Mouse (Mus musculus) adrenal gland (tissue): ENCODE data around the gene Hist1h3f.
"Not testable (repeated sequence)": the region's sequence is repeated elsewhere in the genome, so short reads cannot be mapped to it uniquely, and the experiment has no call there.

Experiments
- intact Hi-C: fragments of 180-260 bp; cut with DNase I; formaldehyde crosslinking; loops from one replicate; pipeline ENCODE4 v1.15.1; 2025

Hist1h3f gene

DNA sequence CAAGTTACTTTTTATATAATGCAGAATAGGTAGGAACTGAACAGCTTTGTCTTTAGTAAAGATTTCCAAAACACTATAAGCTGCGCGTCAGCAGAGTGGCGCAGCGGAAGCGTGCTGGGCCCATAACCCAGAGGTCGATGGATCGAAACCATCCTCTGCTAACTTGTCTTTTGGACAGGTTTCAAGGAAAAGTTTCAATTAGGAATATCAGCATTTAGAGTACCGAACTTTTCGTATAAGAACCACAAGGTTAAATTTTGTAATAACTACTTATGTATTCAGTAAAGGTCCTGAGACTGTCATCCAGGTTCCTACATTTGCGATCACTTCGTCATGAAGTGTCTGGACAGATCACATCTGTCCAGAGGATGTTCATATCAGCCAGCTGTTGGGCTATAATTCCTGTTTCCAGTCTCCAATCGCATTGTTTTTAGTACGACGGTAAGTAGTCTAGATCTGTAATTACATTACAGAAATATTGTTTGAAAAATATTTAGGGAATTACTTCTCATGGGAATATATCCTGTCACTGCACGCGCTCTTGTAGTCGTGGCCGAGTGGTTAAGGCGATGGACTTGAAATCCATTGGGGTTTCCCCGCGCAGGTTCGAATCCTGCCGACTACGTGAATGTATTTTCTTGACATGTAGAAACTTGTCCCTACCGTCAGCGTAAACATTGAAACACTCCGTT lies 26.1 kb upstream of the Hist1h3f start:
- intact Hi-C loops: loop anchor here (2.0 to 5.0 kb wide), 4 partner anchors 71 to 1577 kb away; no protein-coding TSS in a partner anchor

DNA sequence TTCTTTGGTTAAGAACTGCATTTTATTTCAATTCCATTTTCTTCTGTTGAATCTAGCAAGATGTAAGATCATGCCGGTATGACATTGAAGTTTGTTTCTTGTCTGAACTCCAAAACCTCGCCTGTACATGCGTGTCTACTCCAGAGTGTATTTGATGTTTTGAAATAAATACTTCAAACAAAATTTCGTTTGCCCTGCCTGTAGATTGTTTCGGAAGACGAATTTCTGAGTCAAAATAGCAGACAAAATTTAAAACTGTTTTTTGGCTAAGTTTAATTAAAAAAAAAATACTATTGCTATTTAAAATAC lies 25.6 kb upstream of the Hist1h3f start:
- intact Hi-C loops: loop anchor here (2.0 to 5.0 kb wide), 2 partner anchors 1501 to 1577 kb away; no protein-coding TSS in a partner anchor

DNA sequence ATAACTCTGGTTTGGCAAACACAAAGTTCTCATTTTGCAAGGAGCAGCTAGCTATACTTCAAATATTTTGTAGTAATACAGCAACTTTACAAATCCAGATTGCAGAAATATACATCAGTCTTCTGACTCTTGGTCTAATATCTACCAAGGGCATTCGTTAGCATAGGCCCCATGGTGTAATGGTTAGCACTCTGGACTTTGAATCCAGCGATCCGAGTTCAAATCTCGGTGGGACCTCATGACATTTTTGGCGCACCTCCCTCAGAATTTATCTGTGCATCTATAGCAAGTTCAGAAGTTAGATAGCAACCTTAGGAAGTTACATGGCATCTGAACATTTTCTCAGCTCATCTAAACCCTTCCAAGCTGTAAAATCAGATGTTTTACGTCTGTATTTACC lies 25.0 kb upstream of the Hist1h3f start:
- intact Hi-C loops: loop anchor here (2.0 to 5.0 kb wide), 2 partner anchors 1502 to 1578 kb away; no protein-coding TSS in a partner anchor

DNA sequence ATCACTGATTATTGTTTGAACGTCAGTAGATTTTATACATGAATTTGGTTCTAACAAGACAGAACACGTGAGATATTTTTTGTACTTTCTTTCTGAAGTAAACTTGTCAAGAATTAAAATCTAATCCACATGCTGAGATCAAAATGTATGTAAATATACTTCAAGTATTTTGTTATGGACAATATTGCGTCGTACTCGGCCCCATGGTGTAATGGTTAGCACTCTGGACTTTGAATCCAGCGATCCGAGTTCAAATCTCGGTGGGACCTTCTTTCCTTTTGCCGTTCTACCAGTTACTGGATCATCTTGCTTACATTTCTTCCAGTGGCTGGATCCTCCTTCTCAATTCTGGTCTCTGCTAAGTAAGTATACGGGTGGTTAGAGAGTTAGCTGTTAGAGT lies 24.4 kb upstream of the Hist1h3f start:
- intact Hi-C loops: loop anchor here (2.0 to 5.0 kb wide), 2 partner anchors 1502 to 1579 kb away; no protein-coding TSS in a partner anchor

DNA sequence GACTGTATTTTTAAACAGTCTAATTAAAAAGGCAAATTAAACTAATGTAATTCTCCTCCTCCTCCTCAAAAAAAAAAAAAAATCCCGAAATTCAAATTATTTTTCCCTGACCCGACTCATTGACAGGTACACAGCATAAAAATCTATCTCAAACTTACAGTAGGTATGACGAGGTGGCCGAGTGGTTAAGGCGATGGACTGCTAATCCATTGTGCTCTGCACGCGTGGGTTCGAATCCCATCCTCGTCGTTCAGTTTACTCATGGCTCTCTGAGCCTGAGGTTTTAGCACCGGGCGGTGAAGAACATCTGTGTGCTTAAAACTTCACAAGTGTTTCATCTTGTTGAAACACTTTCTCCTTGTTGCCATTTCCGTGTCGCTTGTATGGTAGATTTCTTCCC lies 22.1 kb upstream of the Hist1h3f start:
- intact Hi-C loops: no loop called here

DNA sequence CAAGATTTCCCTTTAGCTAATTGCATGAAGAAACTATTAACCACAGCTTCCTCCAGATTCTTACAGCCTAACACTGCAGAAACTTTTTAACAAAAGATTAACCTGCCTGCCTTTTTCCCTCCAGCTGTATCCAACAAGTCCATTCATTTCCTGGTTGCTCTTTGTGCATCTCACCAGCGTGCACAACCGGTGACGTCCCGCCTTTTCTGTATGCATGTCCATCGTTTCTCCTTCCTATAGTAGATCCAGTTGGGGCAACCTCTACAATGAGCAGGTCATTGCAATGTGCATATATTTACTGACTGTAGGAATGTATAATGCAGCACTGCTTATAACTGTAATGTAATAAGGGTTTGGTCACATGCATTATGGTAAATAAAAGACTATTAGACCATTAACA lies 19.9 kb upstream of the Hist1h3f start:
- intact Hi-C loops: no loop called here

DNA sequence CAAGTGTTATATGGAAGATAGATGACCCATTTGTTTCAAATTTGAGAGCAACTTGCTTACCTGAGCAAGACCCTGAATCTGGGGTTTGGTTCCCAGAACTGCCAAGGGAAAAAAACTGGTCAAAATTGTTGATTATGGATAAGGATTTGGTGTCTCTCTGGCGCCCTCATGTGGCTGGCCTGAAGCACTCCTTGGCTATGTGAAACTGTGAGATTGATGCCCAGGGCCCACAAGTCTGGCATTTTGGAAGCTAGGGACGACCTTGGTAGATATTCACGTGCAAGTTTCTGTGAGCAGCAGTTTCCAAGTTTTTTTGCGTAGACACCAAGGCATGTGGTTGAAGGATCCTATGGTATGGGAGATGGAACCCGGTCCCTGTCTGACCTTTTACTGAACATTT lies 19.2 kb upstream of the Hist1h3f start:
- intact Hi-C loops: loop anchor here (5.0 kb wide), 1 partner anchor 1492 kb away; no protein-coding TSS in a partner anchor

DNA sequence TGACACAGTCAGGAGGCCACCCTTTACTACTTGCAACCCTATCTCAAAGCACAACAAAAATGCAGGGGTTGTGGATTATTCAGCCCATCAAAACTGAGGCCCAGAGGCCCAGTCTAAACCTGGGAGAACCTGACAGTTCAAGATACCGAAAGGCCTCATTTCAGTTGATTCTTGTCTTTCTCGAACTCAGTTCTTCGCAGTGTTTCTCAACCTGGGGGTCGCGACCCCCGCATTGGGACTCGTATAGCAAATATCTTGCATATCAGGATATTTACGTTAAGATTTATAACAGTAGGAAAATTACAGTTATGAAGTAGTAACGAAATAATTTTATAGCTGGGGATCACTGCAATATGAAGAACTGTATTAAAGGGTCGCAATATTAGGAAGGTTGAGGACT lies 18.0 kb upstream of the Hist1h3f start:
- intact Hi-C loops: loop anchor here (5.0 kb wide), 1 partner anchor 1494 kb away; no protein-coding TSS in a partner anchor

DNA sequence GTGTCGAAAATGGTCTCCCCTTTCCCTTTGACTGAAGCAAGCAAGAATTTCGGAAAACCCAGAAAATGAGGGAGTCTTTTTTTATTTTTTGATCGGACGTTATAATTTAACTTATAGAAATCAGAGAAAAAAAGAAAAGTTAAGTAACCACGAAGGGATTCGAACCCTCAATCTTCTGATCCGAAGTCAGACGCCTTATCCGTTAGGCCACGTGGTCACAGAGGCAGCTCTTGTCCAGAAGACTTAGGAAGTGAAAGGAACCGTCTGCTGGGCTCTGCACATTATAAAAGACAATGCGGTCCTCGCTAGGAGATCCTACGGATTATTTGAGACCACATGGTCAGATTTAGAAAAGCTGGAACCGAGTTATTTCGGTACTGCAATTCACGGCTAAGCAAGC lies 17.5 kb upstream of the Hist1h3f start:
- intact Hi-C loops: loop anchor here (5.0 kb wide), 1 partner anchor 1494 kb away; no protein-coding TSS in a partner anchor

DNA sequence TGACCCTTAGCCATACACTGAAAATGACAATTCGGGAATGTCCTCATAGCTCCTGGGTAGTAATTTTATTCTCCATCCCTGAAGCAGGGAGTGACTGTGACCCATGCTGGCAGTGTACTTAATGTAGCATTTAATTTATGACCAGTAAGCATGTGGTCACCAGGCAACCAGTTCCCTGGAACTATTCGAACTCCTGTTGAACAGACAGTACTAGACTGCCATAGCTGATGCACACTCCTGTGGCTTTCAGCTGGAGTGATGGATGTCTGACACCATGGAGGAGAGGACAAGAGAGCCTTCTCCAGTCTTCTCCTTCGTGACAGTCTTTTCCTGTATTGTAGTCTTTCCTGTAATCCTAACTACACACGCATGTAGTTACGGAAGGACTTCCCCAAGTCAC lies 14.8 kb upstream of the Hist1h3f start:
- intact Hi-C loops: loop anchor here (5.0 kb wide), 1 partner anchor 1497 kb away; no protein-coding TSS in a partner anchor

DNA sequence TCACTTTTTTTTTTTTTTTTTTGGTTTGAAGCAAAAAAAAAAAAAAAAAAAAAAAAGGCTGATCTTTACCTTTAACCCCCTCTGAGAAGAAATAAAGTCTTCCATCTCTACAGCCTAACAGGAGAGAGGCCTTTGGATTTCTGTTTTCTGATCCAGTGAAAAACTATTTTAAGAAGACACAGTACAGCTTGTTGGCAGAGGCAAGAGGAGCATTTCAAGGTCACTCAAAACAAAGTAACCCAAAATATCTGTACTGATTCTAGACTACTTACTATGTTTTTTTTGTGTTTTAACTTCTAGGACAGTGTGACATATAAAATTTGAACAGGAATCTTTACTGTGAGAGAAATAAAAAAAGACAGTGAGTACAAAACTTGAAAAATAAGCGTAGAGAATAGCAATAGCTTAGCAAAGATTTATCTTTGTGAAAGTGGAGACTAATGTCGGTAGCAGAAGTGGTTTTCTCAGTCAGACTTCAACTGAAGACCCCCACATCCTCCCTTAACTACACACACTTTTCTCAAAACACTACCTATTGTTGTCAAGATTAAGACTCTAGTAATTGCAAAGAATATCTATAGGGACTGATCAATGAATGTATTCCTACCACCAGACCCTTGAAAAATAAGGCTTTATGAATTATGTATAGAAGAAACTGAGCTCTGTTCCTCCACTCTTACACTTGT lies 14.2 kb upstream of the Hist1h3f start:
- intact Hi-C loops: loop anchor here (5.0 kb wide), 1 partner anchor 1497 kb away; no protein-coding TSS in a partner anchor

DNA sequence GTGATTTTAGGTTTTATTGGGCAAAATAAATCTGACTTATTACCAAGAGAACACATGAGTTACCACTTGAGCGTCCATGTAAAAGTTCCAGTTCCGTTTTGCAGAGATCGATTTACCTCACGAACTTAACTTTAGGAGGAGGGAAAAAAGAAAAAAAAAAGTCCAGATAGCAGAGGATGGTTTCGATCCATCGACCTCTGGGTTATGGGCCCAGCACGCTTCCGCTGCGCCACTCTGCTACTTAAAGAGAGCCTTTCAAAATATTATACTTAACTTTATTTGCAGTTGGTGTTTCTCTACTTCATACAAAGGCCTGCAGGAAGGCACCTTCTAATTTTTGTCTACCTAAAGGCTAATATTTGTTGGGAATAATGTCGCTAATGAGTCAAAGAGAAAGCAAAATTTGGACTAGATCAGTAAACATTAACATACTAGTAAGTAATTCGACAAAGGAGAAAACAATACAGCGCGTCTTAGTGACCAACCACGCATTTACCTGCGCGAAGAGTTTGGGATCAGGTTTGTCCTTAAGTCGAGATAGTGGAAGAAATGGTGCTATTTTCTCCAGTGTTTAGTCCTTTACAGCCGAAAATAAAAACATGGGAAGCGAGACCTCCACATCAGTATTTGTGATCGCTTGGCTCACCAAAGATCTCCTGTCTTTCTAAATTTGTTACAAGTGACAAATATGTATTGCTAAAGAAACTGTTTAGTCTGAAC lies 13.5 kb upstream of the Hist1h3f start:
- intact Hi-C loops: no loop called here

DNA sequence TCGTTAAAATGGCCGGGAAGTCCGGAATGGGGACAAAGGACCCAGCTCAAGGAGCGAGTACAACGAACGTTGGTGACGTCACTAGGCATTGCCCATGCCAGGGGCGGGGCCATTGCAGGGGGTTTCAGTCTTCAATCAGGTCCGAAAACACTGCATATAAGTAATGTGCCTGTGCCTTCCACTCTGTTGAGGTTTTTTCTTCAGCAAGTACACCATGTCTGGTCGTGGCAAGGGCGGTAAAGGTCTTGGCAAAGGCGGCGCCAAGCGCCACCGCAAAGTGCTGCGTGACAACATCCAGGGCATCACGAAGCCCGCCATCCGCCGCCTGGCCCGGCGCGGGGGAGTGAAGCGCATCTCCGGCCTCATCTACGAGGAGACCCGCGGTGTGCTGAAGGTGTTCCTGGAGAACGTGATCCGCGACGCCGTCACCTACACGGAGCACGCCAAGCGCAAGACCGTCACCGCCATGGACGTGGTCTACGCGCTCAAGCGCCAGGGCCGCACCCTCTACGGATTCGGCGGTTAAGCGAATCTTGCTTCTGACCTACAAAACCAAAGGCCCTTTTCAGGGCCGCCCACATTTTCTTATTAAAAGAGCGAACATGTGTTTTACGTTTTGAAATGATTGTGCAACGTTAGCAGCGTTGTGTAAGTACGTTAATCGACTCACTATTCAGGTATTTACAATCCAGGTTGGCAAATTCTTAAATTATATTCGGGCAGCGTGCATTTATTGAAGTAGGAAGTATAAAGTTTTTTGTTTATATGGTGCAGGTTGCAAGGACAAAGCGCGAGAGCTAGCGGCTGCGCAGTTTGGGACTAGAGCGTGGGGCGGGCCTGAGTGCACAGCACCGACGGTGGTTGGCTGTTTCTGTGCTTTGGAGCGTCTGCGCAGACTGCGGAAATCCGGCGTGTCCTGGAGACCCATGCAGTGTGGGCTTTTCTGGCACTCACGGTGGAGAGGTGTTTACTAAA lies 12.7 kb upstream of the Hist1h3f start, which contains the start of gene Hist1h4h:
Gene Hist1h4h, plus strand, starts transcription at position 150 of the 975 bp plus-strand sequence.
- intact Hi-C loops: no loop called here

DNA sequence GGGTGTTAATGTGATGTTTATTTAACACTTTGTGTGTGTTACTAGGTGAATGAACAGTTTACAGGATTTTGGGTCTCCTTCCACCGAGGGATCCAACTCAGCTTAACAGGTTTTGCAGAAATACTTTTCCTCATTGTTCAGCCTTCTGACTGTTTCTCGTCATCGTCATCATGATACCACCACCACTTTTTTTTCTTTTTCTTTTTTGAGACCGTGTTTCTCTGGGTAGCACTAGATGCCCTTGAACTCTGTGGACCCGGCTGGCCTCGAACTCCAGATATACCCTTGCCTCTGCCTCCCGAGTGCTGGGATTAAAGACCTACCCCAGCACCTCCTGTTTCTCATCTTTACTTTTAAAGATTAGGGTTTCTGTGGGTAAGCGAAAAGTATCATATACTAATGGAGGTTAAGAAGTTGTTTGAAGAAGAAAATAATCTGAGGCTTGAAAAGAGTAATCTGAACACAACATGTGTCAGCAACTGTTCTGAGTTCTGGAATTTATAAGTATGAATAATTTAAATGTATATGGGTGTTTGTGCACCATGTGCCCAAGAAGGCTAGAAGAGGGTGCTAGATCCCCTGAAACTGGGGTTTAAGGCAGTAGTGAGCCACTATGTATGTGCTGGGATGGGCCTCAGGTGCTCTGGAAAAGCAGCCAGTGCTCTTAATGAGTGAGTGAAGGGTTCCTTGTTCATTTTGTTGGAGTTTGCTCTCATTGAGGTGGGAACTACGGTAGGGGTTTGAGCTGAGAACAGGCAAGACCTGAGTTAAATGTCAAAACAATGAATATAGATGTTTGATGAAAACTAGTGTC lies 11.4 kb upstream of the Hist1h3f start:
- intact Hi-C loops: no loop called here

DNA sequence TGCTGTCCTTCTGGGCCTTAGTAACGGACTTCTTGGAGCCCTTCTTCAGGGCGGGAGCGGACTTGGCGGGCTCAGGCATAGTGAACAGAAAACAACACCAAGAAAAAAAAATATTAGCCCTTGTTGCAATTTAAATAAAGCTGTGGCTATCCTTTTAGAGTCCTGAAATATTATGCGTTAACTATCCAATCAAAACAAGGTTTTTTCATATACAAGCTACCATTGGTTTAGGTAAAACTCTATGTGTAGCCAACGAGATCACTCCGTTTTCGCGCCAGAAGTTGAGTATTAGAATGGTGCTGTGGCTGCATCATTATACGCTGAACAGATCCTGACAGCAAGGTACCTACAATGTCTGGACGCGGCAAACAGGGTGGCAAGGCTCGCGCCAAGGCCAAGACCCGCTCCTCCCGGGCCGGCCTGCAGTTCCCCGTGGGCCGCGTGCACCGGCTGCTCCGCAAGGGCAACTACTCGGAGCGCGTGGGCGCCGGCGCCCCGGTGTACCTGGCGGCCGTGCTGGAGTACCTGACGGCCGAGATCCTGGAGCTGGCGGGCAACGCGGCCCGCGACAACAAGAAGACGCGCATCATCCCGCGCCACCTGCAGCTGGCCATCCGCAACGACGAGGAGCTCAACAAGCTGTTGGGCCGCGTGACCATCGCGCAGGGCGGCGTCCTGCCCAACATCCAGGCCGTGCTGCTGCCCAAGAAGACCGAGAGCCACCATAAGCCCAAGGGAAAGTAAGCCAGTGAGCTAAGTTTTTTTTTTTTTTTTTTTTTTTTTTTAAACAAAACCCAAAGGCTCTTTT lies 10.1 kb upstream of the Hist1h3f start, which contains the start of gene Hist1h2af:
Gene Hist1h2af, plus strand, starts transcription at position 347 of the 808 bp plus-strand sequence.
- intact Hi-C loops: not testable (repeated sequence)

DNA sequence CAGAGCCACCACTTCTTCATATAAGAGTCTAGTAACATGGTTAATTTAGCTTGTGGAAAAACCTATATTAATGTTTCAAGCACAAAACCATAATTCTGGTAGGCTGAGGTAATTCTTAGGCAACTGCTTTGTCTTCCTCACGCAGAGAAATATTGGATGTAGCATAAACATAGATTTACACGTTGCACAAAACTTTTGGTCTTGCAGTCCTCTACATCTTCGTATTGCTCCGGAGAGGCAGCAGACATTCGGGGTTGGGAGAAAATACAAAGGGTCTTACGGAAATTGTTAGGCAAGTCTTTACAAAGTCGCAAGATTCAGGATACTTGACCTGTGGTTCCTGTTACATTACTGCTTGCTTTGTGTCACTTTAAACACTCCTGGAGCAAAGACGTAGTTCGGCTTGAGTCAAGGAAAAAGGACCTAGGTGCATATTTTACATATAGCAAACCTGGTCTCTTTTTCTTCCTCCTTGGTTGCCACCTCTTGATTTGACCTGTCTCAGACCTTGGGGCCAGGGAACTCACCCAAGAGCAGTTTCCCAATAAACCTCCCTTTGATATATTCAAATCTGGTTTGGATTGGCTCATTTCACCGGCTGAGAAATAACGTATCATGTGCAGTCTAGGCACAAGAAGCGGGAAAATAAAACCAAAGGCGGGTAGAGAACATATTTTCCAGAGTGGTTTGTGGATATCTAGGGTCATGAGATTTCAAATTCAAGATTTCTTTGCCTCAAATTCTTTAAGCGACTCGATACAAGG lies 9.3 kb upstream of the Hist1h3f start:
- intact Hi-C loops: no loop called here

DNA sequence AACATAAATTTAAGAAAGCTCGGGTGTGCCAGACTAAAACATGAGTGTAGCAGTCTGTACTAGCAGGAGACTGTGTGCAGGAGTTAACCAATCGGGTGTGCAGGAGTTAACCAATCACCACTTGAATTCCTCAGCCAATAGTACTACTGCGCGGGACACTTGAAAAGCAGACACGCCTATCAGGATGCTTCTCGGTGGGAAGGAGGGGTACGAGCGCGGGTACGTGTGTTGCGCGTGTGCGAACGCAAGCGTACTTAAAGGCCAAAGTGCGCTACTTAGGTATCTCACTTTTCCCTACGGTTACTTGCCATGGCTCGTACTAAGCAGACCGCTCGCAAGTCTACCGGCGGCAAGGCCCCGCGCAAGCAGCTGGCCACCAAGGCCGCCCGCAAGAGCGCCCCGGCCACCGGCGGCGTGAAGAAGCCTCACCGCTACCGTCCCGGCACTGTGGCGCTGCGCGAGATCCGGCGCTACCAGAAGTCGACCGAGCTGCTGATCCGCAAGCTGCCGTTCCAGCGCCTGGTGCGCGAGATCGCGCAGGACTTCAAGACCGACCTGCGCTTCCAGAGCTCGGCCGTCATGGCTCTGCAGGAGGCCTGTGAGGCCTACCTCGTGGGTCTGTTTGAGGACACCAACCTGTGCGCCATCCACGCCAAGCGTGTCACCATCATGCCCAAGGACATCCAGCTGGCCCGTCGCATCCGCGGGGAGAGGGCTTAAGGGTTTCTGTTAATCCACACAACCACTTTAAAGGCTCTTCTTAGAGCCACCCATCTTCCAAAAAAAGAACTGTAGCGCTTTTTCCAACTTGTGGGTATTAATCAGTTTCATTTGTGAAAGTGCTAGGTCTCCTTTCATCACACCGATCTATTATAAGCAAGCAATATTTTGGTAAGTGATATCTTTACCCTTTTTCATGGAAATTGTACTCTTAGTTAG lies 8.4 kb upstream of the Hist1h3f start, which contains the start of gene Hist1h3g:
Gene Hist1h3g, plus strand, starts transcription at position 286 of the 939 bp plus-strand sequence.
- intact Hi-C loops: not testable (repeated sequence)
